Mouse (Mus musculus): ENCODE results near the gene Acot7. TPM values are rescaled to one million over a fixed set of nuclear protein-coding genes. Genes with fewer than 3 reads are reported as not detected.

Acot7 gene
- polyA plus RNA-seq, 1 experiment, result 0.51 TPM

DNA sequence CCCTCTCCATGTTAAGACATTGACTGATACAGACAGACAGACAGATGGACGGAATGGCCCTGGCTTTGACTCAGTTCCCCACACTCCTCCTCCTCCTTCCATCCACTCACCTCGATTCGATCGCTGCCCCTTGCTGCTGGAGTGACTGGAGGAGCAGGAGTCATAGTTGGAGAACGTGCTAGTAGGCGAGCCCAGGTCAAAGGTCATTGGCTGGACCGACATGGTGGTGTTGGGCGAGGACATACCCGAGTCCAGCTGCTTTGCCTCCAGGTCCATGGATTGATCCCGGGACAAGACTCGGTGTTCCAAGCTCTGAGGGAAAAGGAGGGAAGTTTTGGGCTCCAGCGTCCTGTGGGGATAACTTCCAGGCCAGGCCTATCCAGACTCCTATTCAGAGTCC is 42.6 kb upstream of the Acot7 start:
- Histone ChIP-seq H3K27me3 (ENCODE audit: control insufficient read depth) (peaks cover 61% of the 10 kb centered on the region), H3K4me3 (replicated peaks) (no peak overlapping the region), H3K36me3 (ENCODE audit: control insufficient read depth) (no peaks in the 10 kb centered on the region), H3K4me1 (ENCODE audit: control insufficient read depth) (peaks cover 39% of the 10 kb centered on the region), H3K9me3 (ENCODE audit: control insufficient read depth, low read length) (peaks cover 21% of the 10 kb centered on the region; the same call in 1 of the 2 replicates)
- TF ChIP-seq TAL1 (IDR thresholded peaks at IDR 0.05; ENCODE audit: low read length), result no peak
- TF ChIP-seq GATA1 (IDR thresholded peaks at IDR 0.05; ENCODE audit: low read length), result no peak

DNA sequence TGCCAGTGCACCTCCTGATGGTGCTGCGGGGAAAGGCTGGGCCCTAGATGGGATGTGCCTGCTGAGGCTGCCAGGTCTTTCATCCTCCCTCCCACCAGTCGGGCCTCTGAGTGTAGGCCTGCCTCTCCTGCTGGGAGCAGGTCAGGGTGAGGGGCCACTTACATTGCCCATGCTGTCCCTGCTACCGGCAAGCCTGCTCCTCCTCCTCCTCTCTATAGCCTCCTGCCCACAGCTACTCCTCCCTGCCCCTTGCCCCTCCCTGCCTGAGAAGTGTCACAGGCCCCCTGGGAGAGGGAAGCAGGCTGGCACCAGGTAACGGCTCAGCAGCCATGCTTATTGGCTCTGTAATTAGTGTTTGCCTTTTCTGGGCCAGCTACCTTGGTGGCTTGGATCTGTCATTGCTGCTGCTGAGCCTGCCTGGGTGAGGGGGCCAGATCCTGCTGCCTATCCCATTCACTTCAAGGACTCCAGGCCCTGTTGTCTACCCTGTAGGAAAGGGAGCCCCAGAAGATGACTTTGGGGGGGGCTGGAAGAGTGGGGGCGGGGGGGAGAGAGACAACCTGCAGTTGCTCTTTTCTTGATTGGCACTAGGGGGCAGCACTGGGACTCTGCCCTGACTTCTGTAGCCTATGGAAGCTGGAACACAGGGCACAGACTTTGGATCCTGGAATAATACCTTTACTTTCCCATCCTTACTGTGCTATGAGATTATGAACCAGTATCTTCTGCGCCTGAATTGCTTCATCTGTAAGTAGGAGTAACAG is 41.6 kb upstream of the Acot7 start:
- H3K27me3 ChIP-seq (ENCODE audit: control insufficient read depth), result peaks cover 58% of the 10 kb centered on the region

DNA sequence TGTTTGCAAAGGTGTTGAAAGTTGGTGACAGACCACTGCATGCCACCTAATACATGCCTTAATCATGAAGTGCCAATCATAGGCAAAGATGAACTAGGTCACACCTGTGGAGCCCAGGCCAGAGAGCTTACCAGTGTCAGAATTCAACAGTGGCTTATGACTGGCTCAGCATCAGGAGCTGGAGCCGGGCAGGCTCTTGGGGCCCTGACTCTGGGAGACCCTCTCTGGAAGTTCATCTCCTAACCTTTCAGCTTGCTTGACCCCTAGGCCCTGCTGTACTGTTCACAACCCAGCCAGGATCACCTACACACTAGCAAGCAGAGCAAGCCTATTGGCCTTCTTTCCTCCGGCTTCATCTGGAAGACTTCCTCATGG is 41.1 kb upstream of the Acot7 start:
- no peak for TF ChIP-seq TAL1 (IDR thresholded peaks at IDR 0.05; ENCODE audit: low read length)
- TF ChIP-seq GATA1 (IDR thresholded peaks at IDR 0.05; ENCODE audit: low read length), result no peak
- Histone ChIP-seq H3K9me3 (ENCODE audit: control insufficient read depth, low read length) (peaks cover 13% of the 10 kb centered on the region; the same call in 1 of the 2 replicates), H3K27me3 (ENCODE audit: control insufficient read depth) (peaks cover 56% of the 10 kb centered on the region), H3K36me3 (ENCODE audit: control insufficient read depth) (no peaks in the 10 kb centered on the region), H3K4me3 (replicated peaks) (no peak overlapping the region), H3K4me1 (ENCODE audit: control insufficient read depth) (peaks cover 25% of the 10 kb centered on the region)

More for the DNA sequence above, 41.6 kb upstream of the Acot7 start:
- H3K9me3 ChIP-seq (ENCODE audit: control insufficient read depth, low read length), result peaks cover 16% of the 10 kb centered on the region; the same call in 1 of the 2 replicates
- H3K4me3 ChIP-seq (replicated peaks), result no peak overlapping the region
- H3K36me3 ChIP-seq (ENCODE audit: control insufficient read depth), result no peaks in the 10 kb centered on the region
- no peak for TF ChIP-seq TAL1 (IDR thresholded peaks at IDR 0.05; ENCODE audit: low read length)
- TF ChIP-seq GATA1 (IDR thresholded peaks at IDR 0.05; ENCODE audit: low read length), result no peak
- peaks cover 31% of the 10 kb centered on the region for H3K4me1 ChIP-seq (ENCODE audit: control insufficient read depth)

DNA sequence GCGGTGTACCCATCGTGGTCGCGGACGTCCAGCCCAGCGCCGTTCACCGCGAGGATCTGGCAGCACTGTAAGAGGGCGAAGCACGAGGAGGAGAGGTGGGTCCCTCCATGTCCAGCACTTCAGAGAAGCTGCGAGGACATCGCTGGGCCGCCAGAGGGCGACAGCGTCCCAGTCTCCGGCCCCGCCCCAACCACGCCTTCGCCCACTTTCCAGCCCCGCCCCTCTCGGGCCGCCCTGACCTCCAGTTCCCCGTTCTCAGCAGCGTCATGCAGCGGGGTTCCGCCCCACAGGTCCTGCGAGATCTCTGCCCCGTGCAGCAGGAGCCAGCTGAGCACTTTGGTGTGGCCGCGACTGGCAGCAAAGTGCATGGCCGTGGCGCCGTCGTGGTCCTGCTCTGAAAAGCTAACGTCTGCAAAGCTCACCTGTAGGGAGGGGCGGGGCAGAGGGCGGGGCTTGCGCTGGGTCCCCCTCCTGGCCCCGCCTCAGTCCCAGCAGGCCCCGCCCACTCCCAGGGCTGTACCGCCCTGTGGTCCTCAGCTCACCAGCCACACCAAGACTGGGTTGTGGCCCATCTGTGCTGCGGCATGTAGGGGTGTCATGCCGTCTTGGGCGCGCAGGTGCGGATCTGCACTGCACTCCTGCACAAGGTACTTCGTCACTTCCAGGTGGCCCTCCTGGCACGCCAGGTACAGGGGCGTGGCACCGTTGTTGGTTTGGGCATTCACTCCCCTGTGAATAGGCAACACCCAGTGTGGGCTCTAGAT is 39.3 kb upstream of the Acot7 start:
- H3K9me3 ChIP-seq (ENCODE audit: control insufficient read depth, low read length), result peaks cover 7% of the 10 kb centered on the region; the same call in 1 of the 2 replicates
- no peak for TF ChIP-seq TAL1 (IDR thresholded peaks at IDR 0.05; ENCODE audit: low read length)
- TF ChIP-seq GATA1 (IDR thresholded peaks at IDR 0.05; ENCODE audit: low read length), result no peak
- H3K27me3 ChIP-seq (ENCODE audit: control insufficient read depth), result peaks cover 43% of the 10 kb centered on the region
- peaks cover 21% of the 10 kb centered on the region for H3K4me1 ChIP-seq (ENCODE audit: control insufficient read depth)
- no peaks in the 10 kb centered on the region for H3K36me3 ChIP-seq (ENCODE audit: control insufficient read depth)
- H3K4me3 ChIP-seq (replicated peaks), result peak overlapping the region; percentile 63

DNA sequence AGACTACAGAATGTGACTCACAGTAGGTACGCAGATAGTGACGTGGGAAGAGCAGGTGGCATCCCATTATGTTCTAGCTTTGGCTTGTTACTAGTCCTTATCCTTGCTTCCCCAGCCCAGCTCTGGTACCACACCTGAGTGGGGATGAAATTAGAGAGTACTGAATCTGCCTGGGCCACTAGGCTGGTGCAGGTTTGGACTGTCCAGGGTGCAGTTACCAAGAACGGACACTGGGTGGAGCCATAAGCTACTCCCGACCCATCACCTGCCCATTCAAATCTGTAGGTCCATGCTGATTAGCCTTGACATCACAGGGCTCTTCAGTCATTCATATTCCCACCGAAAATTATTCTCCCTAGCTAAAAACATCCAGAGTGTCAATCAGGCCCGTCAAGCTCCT is 37.5 kb upstream of the Acot7 start:
- peaks cover 19% of the 10 kb centered on the region for H3K4me1 ChIP-seq (ENCODE audit: control insufficient read depth)
- H3K9me3 ChIP-seq (ENCODE audit: control insufficient read depth, low read length), result peaks cover 7% of the 10 kb centered on the region; the same call in 1 of the 2 replicates
- no peaks in the 10 kb centered on the region for H3K36me3 ChIP-seq (ENCODE audit: control insufficient read depth)
- peaks cover 34% of the 10 kb centered on the region for H3K27me3 ChIP-seq (ENCODE audit: control insufficient read depth)
- no peak for TF ChIP-seq TAL1 (IDR thresholded peaks at IDR 0.05; ENCODE audit: low read length)
- TF ChIP-seq GATA1 (IDR thresholded peaks at IDR 0.05; ENCODE audit: low read length), result no peak
- no peak overlapping the region for H3K4me3 ChIP-seq (replicated peaks)

DNA sequence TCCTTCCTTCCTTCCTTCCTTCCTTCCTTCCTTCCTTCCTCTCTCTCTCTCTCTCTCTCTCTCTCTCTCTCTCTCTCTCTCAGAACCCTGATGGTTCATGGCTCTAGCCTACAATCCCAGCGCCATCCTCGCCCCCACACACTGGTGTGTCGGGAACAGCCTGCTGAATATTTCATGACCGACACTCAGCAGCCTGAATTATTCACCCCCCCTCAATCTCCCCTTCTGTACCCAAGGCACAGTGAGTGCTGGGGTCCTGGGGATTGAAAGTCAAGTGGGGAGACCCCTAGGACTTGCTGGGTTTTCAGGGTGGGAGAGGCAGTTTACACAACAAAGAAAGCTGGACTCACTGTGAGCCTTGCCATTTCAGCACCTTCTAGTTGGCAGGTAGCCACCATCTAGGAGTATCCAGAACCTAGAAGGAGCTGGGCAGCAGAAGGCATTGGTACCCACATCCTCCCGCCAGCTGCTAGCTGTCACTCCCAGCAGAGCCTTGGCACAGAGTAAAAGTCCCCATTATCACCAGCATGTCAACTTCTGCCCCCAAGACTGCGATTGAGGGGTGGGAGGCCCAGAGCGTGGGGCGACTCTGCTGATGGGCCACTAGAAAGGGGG is 36.3 kb upstream of the Acot7 start:
- H3K4me3 ChIP-seq (replicated peaks), result no peak overlapping the region
- no peaks in the 10 kb centered on the region for H3K36me3 ChIP-seq (ENCODE audit: control insufficient read depth)
- TF ChIP-seq TAL1 (IDR thresholded peaks at IDR 0.05; ENCODE audit: low read length) (no peak), GATA1 (IDR thresholded peaks at IDR 0.05; ENCODE audit: low read length) (no peak)
- H3K9me3 ChIP-seq (ENCODE audit: control insufficient read depth, low read length), result peaks cover 7% of the 10 kb centered on the region; the same call in 1 of the 2 replicates
- peaks cover 28% of the 10 kb centered on the region for H3K27me3 ChIP-seq (ENCODE audit: control insufficient read depth)
- peaks cover 13% of the 10 kb centered on the region for H3K4me1 ChIP-seq (ENCODE audit: control insufficient read depth)

DNA sequence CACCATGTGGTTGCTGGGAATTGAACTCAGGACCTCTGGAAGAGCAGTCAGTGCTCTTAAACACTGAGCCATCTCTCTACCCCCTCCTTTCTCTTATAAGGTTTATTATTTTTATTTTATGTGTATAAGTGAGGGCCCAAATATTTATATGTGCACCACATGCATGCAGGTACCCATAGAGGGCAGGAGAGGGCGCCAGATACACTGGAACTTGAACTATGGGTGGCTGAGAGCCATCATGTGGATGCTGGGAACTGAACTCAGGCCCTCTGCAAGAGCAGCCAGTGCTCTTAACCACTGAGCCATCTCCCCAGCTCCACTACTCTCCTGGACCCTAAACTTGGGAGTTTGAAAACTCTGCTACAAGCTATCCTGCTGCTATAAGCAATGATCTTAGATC is 34.3 kb upstream of the Acot7 start:
- TF ChIP-seq GATA1 (IDR thresholded peaks at IDR 0.05; ENCODE audit: low read length) (no peak), TAL1 (IDR thresholded peaks at IDR 0.05; ENCODE audit: low read length) (no peak)
- peaks cover 21% of the 10 kb centered on the region for H3K27me3 ChIP-seq (ENCODE audit: control insufficient read depth)
- peaks cover 5% of the 10 kb centered on the region for H3K4me1 ChIP-seq (ENCODE audit: control insufficient read depth)
- no peak overlapping the region for H3K4me3 ChIP-seq (replicated peaks)
- H3K9me3 ChIP-seq (ENCODE audit: control insufficient read depth, low read length), result peaks cover 4% of the 10 kb centered on the region; the same call in 1 of the 2 replicates
- H3K36me3 ChIP-seq (ENCODE audit: control insufficient read depth), result no peaks in the 10 kb centered on the region

DNA sequence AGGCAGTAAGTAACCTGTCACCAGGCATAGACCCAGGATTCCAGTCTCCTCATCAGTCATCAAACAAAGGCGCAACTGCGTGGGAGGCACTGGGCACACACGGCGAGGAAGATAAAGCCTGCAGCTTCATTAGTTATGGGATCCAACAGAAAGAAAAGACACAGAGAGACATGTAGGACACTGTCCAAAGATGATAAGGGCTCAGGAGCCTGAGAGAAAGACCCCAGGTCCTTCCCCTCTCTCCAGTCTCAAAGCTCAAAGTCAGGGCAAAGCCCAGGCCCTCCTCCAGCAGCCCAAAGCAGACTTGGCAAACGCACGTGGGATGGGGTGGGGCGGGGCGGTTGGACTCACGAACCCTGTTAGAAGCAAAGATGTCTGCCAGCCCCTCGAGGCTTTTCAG is 32.5 kb upstream of the Acot7 start:
- H3K27me3 ChIP-seq (ENCODE audit: control insufficient read depth), result peaks cover 29% of the 10 kb centered on the region
- H3K4me1 ChIP-seq (ENCODE audit: control insufficient read depth), result peaks cover 1% of the 10 kb centered on the region
- H3K4me3 ChIP-seq (replicated peaks), result no peak overlapping the region
- no peaks in the 10 kb centered on the region for H3K9me3 ChIP-seq (ENCODE audit: control insufficient read depth, low read length)
- no peaks in the 10 kb centered on the region for H3K36me3 ChIP-seq (ENCODE audit: control insufficient read depth)
- TF ChIP-seq TAL1 (IDR thresholded peaks at IDR 0.05; ENCODE audit: low read length), result no peak
- TF ChIP-seq GATA1 (IDR thresholded peaks at IDR 0.05; ENCODE audit: low read length), result no peak
